Mouse (Mus musculus) CH12.LX (cell line): ENCODE measurements around the gene Snupn.
"Not testable (repeated sequence)": the region's sequence is repeated elsewhere in the genome, so short reads cannot be mapped to it uniquely, and the experiment has no call there.

Source experiments
- BHLHE40 ChIP-seq: IDR thresholded peaks from 2 replicates; pipeline ENCODE4 v1.6.1; 2011; ENCODE audit warnings: mild to moderate bottlenecking, low read depth, low read length, improper control_type of control experiment
- CTCF ChIP-seq, 2 experiments: IDR thresholded peaks in 1 of 2; conservative IDR thresholded peaks in 1 of 2; 2 replicates each; pipeline ENCODE4 v1.5.1; 2011 to 2012; ENCODE audit warnings: low read depth in 2 of 2, low read length in 2 of 2, improper control_type of control experiment in 1 of 2, inconsistent platforms in 1 of 2, mild to moderate bottlenecking in 1 of 2, moderate library complexity in 1 of 2
- EP300 ChIP-seq: IDR thresholded peaks from 2 replicates; pipeline ENCODE4 v1.6.1; 2011; ENCODE audit warnings: low read length, improper control_type of control experiment
- MYC ChIP-seq: IDR thresholded peaks from 2 replicates; pipeline ENCODE4 v1.6.1; 2011; ENCODE audit warnings: low read depth, mild to moderate bottlenecking, improper control_type of control experiment, low read length
- NELFE ChIP-seq: IDR thresholded peaks from 2 replicates; pipeline ENCODE4 v1.6.1; 2011; ENCODE audit warnings: low read depth, low read length, improper control_type of control experiment
- POLR2A ChIP-seq: IDR thresholded peaks from 2 replicates; pipeline ENCODE4 v1.6.1; 2011; ENCODE audit warnings: low read depth, mild to moderate bottlenecking, improper control_type of control experiment, low read length

GRCm38 (mm10) chr9:56948699-56949098, 2.0 kb upstream of the Snupn start:
- TF ChIP-seq POLR2A; BHLHE40; EP300; MYC; NELFE; CTCF (conservative IDR thresholded peaks at IDR 0.05 in 1 of 2, IDR thresholded peaks at IDR 0.05 in 1 of 2; ENCODE audit: low read depth in 2 of 2, low read length in 2 of 2): not testable (repeated sequence)
